Mouse (Mus musculus) kidney, postnatal 0 days (tissue): ENCODE results near the gene Ech1. TPM values are rescaled to one million over a fixed set of nuclear protein-coding genes. Genes with fewer than 3 reads are reported as not detected.

Experiments
- ATAC-seq: fragments of 200-750 bp; cut with Nextera tagmentation; replicated peaks from 2 replicates; pipeline ENCODE4 v1.8.0; 2017; ENCODE audit warnings: low read depth, moderate number of reproducible peaks, moderate TSS enrichment, moderate library complexity; ENCODE audit not compliant: low FRiP score
- DNase-seq: peaks from one replicate; pipeline ENCODE4 v3.0.0-alpha.2; 2016; ENCODE audit warnings: low spot score
- H3K27ac ChIP-seq: fragments of 300-500 bp; sonication (generic); 2 replicates; pipeline ENCODE4 v1.5.1; 2014; ENCODE audit warnings: mild to moderate bottlenecking
- H3K27me3 ChIP-seq: fragments of 300-500 bp; sonication (generic); 2 replicates; pipeline ENCODE4 v1.6.1; 2014; ENCODE audit warnings: low read length, mixed read lengths; ENCODE audit not compliant: insufficient read depth
- H3K36me3 ChIP-seq: fragments of 300-500 bp; sonication (generic); 2 replicates; pipeline ENCODE4 v1.6.1; 2014; ENCODE audit warnings: low read length, mixed read lengths; ENCODE audit not compliant: insufficient read depth
- H3K4me1 ChIP-seq: fragments of 300-500 bp; sonication (generic); replicated peaks from 2 replicates; pipeline ENCODE4 v1.6.1; 2014; ENCODE audit warnings: antibody characterized with exemption, low read length, mixed read lengths; ENCODE audit not compliant: insufficient read depth
- H3K4me2 ChIP-seq: fragments of 300-500 bp; sonication (generic); 2 replicates; pipeline ENCODE4 v1.6.1; 2014; ENCODE audit warnings: mild to moderate bottlenecking, low read length, moderate library complexity, mixed read lengths
- H3K4me3 ChIP-seq: fragments of 300-500 bp; sonication (generic); replicated peaks from 2 replicates; pipeline ENCODE4 v1.5.1; 2014; ENCODE audit warnings: low read depth, low read length
- H3K9ac ChIP-seq: fragments of 300-500 bp; sonication (generic); 2 replicates; pipeline ENCODE4 v1.6.1; 2014; ENCODE audit warnings: low read depth, low read length
- H3K9me3 ChIP-seq: fragments of 300-500 bp; sonication (generic); replicated peaks from 2 replicates; pipeline ENCODE4 v1.6.1; 2016; ENCODE audit warnings: low read length, inconsistent platforms, mixed read lengths
- CTCF ChIP-seq: IDR thresholded peaks from 2 replicates; pipeline ENCODE4 v1.5.1; 2016; ENCODE audit warnings: antibody characterized with exemption, low read depth, mild to moderate bottlenecking, moderate library complexity
- WGBS: fragments of 180-500 bp; shearing (Covaris S2); extraction: QIAGEN DNeasy Blood & Tissue Kit; methylation state at CpG from one replicate; pipeline ENCODE4 v1.1.7; 2014; 5-methylcytosine and 5-hydroxymethylcytosine counted together
- polyA plus RNA-seq: library from polyadenylated mRNA; unstranded; fragments of >200 nt; fragmentation: Nextera tagmentation; extraction: Ambion mirVana; gene quantifications from 2 replicates; pipeline ENCODE4 v1.2.1, GENCODE M21; 2015

Gene Ech1
- polyA plus RNA-seq, 1 experiment from 2014 or later: 330 TPM

DNA sequence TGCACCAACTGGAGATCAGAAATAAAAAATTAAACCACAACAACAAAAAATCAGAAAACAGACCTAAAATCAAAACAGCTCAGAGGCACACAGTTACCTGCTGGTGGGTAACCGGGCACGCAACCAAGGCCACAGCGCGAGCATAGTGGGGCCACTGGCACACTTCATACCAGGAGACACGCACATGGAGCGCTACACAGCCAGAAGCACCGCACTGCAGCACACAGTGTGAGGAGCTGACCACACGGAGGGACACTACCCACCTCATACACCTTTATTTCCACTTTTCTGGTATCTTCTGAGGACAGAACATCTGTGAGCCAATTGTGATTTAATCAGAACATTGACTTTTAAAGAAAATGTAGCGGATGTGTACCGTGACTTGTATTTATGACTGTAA lies 8.1 kb upstream of the Ech1 start:
- Histone ChIP-seq H3K27me3 (no peaks in the 10 kb centered on the region), H3K4me1 (peaks cover 7% of the 10 kb centered on the region), H3K9ac (no peak overlapping the region), H3K27ac (no peak overlapping the region), H3K4me2 (no peak overlapping the region), H3K4me3 (no peak overlapping the region), H3K36me3 (peaks cover 86% of the 10 kb centered on the region), H3K9me3 (no peaks in the 10 kb centered on the region)
- ATAC-seq (no peak), DNase-seq (no peak)
- 90% methylated on average over 10 of the region's 10 CpGs for WGBS
- no peak for TF ChIP-seq CTCF

- H3K9me3 ChIP-seq: no peaks in the 10 kb centered on the region
- no peak overlapping the region for H3K27ac ChIP-seq
- ATAC-seq (no peak), DNase-seq (no peak)
- H3K4me3 ChIP-seq: no peak overlapping the region
- no peaks in the 10 kb centered on the region for H3K27me3 ChIP-seq
- H3K36me3 ChIP-seq: peaks cover 92% of the 10 kb centered on the region
- H3K4me2 ChIP-seq: no peak overlapping the region
- WGBS: 72% methylated on average over 6 of the region's 6 CpGs
- peaks cover 4% of the 10 kb centered on the region for H3K4me1 ChIP-seq
- no peak for TF ChIP-seq CTCF
- no peak overlapping the region for H3K9ac ChIP-seq
Measured at GRCm38 (mm10) chr7:28817524-28817923, 7.5 kb upstream of the Ech1 start.

DNA sequence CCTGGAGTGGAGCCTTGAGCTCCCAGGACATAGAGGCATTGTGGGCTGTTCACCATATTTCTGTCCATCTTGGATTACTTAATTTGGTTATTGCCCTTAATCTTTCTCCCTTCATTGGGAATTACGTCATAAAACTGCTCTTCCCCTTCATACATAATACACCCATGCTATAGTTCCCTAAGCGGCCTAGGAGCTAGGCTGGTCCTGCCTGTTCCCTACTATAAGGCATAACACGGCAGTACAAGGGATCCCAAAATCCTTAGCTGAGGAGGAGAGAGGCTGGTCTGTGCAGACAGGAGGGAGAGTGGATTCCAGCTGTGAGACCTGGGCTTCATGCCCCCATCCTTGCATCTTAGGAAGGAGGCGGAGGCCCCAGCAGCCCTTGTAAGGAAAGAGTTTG lies 7.1 kb upstream of the Ech1 start:
- DNase-seq (no peak), ATAC-seq (no peak)
- WGBS: 76% methylated on average over 4 of the region's 4 CpGs
- TF ChIP-seq CTCF: no peak
- H3K27me3 ChIP-seq: no peaks in the 10 kb centered on the region
- no peak overlapping the region for H3K9ac ChIP-seq
- H3K36me3 ChIP-seq: peaks cover 92% of the 10 kb centered on the region
- H3K4me2 ChIP-seq: no peak overlapping the region
- no peaks in the 10 kb centered on the region; the same call in 1 of the 2 replicates for H3K4me1 ChIP-seq
- no peak overlapping the region for H3K4me3 ChIP-seq
- H3K27ac ChIP-seq: no peak overlapping the region
- no peaks in the 10 kb centered on the region for H3K9me3 ChIP-seq

DNA sequence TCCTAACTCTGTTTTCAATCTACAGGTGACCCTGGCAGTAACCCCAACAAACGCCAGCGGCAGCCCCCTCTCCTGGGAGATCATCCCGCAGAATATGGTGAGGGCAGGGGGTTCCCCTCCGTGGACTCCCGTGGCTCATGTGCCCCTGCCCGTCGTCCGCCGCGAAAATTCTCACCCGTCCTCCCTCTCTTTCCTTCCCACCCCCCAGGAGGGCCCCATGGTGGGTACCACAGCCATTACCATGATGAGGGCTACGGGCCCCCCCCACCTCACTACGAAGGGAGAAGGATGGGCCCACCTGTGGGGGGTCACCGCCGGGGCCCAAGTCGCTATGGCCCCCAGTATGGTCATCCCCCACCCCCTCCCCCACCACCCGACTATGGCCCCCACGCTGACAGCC lies 6.6 kb upstream of the Ech1 start:
- Histone ChIP-seq H3K9me3 (no peaks in the 10 kb centered on the region), H3K4me1 (no peaks in the 10 kb centered on the region; the same call in none of the 2 replicates), H3K4me2 (no peak overlapping the region), H3K27me3 (no peaks in the 10 kb centered on the region), H3K27ac (no peak overlapping the region), H3K9ac (no peak overlapping the region), H3K4me3 (no peak overlapping the region), H3K36me3 (peaks cover 87% of the 10 kb centered on the region)
- ATAC-seq (0 out of 2 replicates have a peak, but pooled peaks have one; percentile 19), DNase-seq (no peak)
- TF ChIP-seq CTCF: no peak
- 86% methylated on average over 18 of the region's 18 CpGs for WGBS

DNA sequence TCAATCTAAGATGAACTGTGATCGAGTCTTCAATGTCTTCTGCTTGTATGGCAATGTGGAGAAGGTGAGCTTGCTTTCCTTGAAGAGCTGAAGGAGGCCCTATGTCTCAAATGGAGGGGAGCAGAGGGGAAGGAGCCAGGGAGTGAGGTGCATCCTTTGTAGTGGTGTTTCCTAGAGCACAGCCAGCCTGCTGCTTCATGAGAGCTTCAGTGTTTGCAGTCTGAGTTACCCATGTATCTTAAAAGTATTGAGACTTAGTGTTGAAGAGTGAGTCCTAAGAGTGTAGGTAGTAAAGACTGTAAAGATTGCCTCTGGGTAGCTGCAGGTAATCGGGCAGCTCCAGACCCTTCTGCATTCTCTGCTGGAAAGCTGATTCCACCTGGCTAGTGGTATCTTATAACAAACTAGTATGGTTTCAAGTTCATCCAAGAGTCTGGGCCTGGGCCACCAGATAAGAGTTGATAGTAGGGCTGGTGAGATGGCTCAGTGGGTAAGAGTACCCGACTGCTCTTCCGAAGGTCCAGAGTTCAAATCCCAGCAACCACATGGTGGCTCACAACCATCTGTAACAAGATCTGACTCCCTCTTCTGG lies 6.1 kb upstream of the Ech1 start:
- 90% methylated on average over 4 of the region's 4 CpGs for WGBS
- H3K27me3 ChIP-seq: no peaks in the 10 kb centered on the region
- no peak overlapping the region for H3K4me3 ChIP-seq
- H3K4me2 ChIP-seq: no peak overlapping the region
- H3K27ac ChIP-seq: no peak overlapping the region
- H3K9ac ChIP-seq: no peak overlapping the region
- no peaks in the 10 kb centered on the region; the same call in none of the 2 replicates for H3K4me1 ChIP-seq
- no peaks in the 10 kb centered on the region for H3K9me3 ChIP-seq
- peaks cover 82% of the 10 kb centered on the region for H3K36me3 ChIP-seq
- ATAC-seq: no peak
- no peak for DNase-seq
- no peak for TF ChIP-seq CTCF

GRCm38 (mm10) chr7:28819571-28819970 lies 5.4 kb upstream of the Ech1 start:
- H3K27ac ChIP-seq: no peak overlapping the region
- H3K27me3 ChIP-seq: no peaks in the 10 kb centered on the region
- H3K9me3 ChIP-seq: no peaks in the 10 kb centered on the region
- no peak overlapping the region for H3K9ac ChIP-seq
- ATAC-seq (no peak), DNase-seq (no peak)
- peaks cover 76% of the 10 kb centered on the region for H3K36me3 ChIP-seq
- no peak for TF ChIP-seq CTCF
- WGBS: 89% methylated on average over 4 of the region's 4 CpGs
- no peak overlapping the region for H3K4me2 ChIP-seq
- no peak overlapping the region for H3K4me3 ChIP-seq
- H3K4me1 ChIP-seq: peaks cover 3% of the 10 kb centered on the region
